Mouse (Mus musculus): Measurements from ENCODE around the gene Tmem273. TPM values are rescaled to one million over a fixed set of nuclear protein-coding genes. Genes with fewer than 3 reads are reported as not detected.

The Tmem273 gene
- polyA plus RNA-seq, 1 experiment, result not detected

- no peak for TF ChIP-seq GATA1 (IDR thresholded peaks at IDR 0.05; ENCODE audit: low read length)
Observed at GRCm38 (mm10) chr14:32796375-32796774, 10.6 kb downstream of the Tmem273 start.

GRCm38 (mm10) chr14:32797803-32798202, 12.0 kb downstream of the Tmem273 start:
- no peak for TF ChIP-seq GATA1 (IDR thresholded peaks at IDR 0.05; ENCODE audit: low read length)

- no peak for TF ChIP-seq GATA1 (IDR thresholded peaks at IDR 0.05; ENCODE audit: low read length)
Observed at GRCm38 (mm10) chr14:32798355-32798754, 12.6 kb downstream of the Tmem273 start.

GRCm38 (mm10) chr14:32800048-32800447, 14.3 kb downstream of the Tmem273 start:
- no peak for TF ChIP-seq GATA1 (IDR thresholded peaks at IDR 0.05; ENCODE audit: low read length)

- no peak for TF ChIP-seq GATA1 (IDR thresholded peaks at IDR 0.05; ENCODE audit: low read length)
Observed at GRCm38 (mm10) chr14:32801016-32801661, 15.4 kb downstream of the Tmem273 start.

- no peak for TF ChIP-seq GATA1 (IDR thresholded peaks at IDR 0.05; ENCODE audit: low read length)
Observed at GRCm38 (mm10) chr14:32801662-32802024, 15.9 kb downstream of the Tmem273 start.

GRCm38 (mm10) chr14:32810111-32810510, 24.3 kb downstream of the Tmem273 start:
- no peak for TF ChIP-seq GATA1 (IDR thresholded peaks at IDR 0.05; ENCODE audit: low read length)

GRCm38 (mm10) chr14:32812429-32812828, 26.7 kb downstream of the Tmem273 start:
- TF ChIP-seq GATA1 (IDR thresholded peaks at IDR 0.05; ENCODE audit: low read length), result no peak

GRCm38 (mm10) chr14:32814961-32815360, 29.2 kb downstream of the Tmem273 start:
- TF ChIP-seq GATA1 (IDR thresholded peaks at IDR 0.05; ENCODE audit: low read length), result no peak

- TF ChIP-seq GATA1 (IDR thresholded peaks at IDR 0.05; ENCODE audit: low read length), result no peak
Observed at GRCm38 (mm10) chr14:32816533-32816932, 30.8 kb downstream of the Tmem273 start.

- no peak for TF ChIP-seq GATA1 (IDR thresholded peaks at IDR 0.05; ENCODE audit: low read length)
Observed at GRCm38 (mm10) chr14:32817258-32817657, 31.5 kb downstream of the Tmem273 start.

GRCm38 (mm10) chr14:32819297-32819696, 33.5 kb downstream of the Tmem273 start:
- TF ChIP-seq GATA1 (IDR thresholded peaks at IDR 0.05; ENCODE audit: low read length), result no peak

- TF ChIP-seq GATA1 (IDR thresholded peaks at IDR 0.05; ENCODE audit: low read length), result no peak
Observed at GRCm38 (mm10) chr14:32822812-32823211, 37.0 kb downstream of the Tmem273 start.

- no peak for TF ChIP-seq GATA1 (IDR thresholded peaks at IDR 0.05; ENCODE audit: low read length)
Observed at GRCm38 (mm10) chr14:32823861-32824260, 38.1 kb downstream of the Tmem273 start.

- no peak for TF ChIP-seq GATA1 (IDR thresholded peaks at IDR 0.05; ENCODE audit: low read length)
Observed at GRCm38 (mm10) chr14:32824267-32825150, 38.7 kb downstream of the Tmem273 start.

- no peak for TF ChIP-seq GATA1 (IDR thresholded peaks at IDR 0.05; ENCODE audit: low read length)
Observed at GRCm38 (mm10) chr14:32825426-32826032, 39.8 kb downstream of the Tmem273 start.
